In genomic region chr9:100416299-100416698, GRCm38 (mm10) we compare ENCODE assay signal across 22 mouse cellular contexts.
A peak's percentile ranks its signal among the peaks of the same experiment; 100 is the strongest.
DNase-seq lines count a peak whose midpoint lies in the region; ATAC-seq and TF ChIP-seq lines count a peak whose summit lies in the region.
"Had no signal": no experiment of that assay in that cellular context is flagged by ENCODE, and none has a peak within 500 bp of the region (broad histone marks: within the 10 kb centered on the region; RNA-seq: fewer than 3 reads in every experiment).

No protein-coding gene starts in this region.

- WGBS in forebrain, embryonic 12.5 days, result 81% methylated on average over 6 of the region's 6 CpGs
- 80% methylated on average over 6 of the region's 6 CpGs for WGBS in forebrain, postnatal 0 days
- WGBS in kidney, embryonic 14.5 days, result 55% methylated on average over 6 of the region's 6 CpGs
- 79% methylated on average over 6 of the region's 6 CpGs for WGBS in midbrain, embryonic 10.5 days
- 74% methylated on average over 6 of the region's 6 CpGs for WGBS in midbrain, embryonic 16.5 days
- WGBS in forebrain, embryonic 15.5 days, result 76% methylated on average over 6 of the region's 6 CpGs

- TF ChIP-seq CTCF in forebrain, postnatal 0 days (IDR thresholded peaks at IDR 0.05; ENCODE audit: low read depth), result no peak

- peaks cover 33% of the 10 kb centered on the region for H3K4me1 ChIP-seq in forebrain, embryonic 12.5 days
- H3K4me1 ChIP-seq in forebrain, postnatal 0 days (ENCODE audit: insufficient read depth), result no peaks in the 10 kb centered on the region
- 0 out of 2 replicates have a peak, but pooled peaks cover 3% of the 10 kb centered on the region for H3K4me1 ChIP-seq in kidney, embryonic 14.5 days (ENCODE audit: control insufficient read depth, insufficient read depth, low read length)
- peaks cover 15% of the 10 kb centered on the region for H3K4me1 ChIP-seq in midbrain, embryonic 10.5 days
- peaks cover 2% of the 10 kb centered on the region; the same call in 1 of the 2 replicates for H3K4me1 ChIP-seq in midbrain, embryonic 16.5 days (ENCODE audit: control insufficient read depth, insufficient read depth, low read length)
- H3K4me1 ChIP-seq in forebrain, embryonic 15.5 days, result peaks cover 24% of the 10 kb centered on the region

- ATAC-seq in forebrain, embryonic 12.5 days (ENCODE audit: low FRiP score), result 0 out of 2 replicates have a peak, but pooled peaks have one; percentile 30
- ATAC-seq in forebrain, postnatal 0 days, result no peak
- peak; percentile 79 for ATAC-seq in kidney, embryonic 14.5 days (ENCODE audit: low FRiP score, low TSS enrichment)
- ATAC-seq in midbrain, embryonic 16.5 days, result no peak
- peak; percentile 44; the same call in 1 of the 2 replicates for ATAC-seq in forebrain, embryonic 15.5 days (replicated peaks)
- ATAC-seq: inflammation-experienced regulatory T-cells, adult 6 months; liver, postnatal 0 days had no signal

- no peaks in the 10 kb centered on the region for H3K9me3 ChIP-seq in forebrain, embryonic 12.5 days
- no peaks in the 10 kb centered on the region for H3K9me3 ChIP-seq in forebrain, postnatal 0 days (ENCODE audit: low read length)
- H3K9me3 ChIP-seq in kidney, embryonic 14.5 days (ENCODE audit: control insufficient read depth, low read length), result no peaks in the 10 kb centered on the region
- no peaks in the 10 kb centered on the region for H3K9me3 ChIP-seq in midbrain, embryonic 10.5 days (replicated peaks)
- no peaks in the 10 kb centered on the region for H3K9me3 ChIP-seq in midbrain, embryonic 16.5 days (replicated peaks; ENCODE audit: control insufficient read depth, low read length, poor library complexity, severe bottlenecking)
- no peaks in the 10 kb centered on the region for H3K9me3 ChIP-seq in forebrain, embryonic 15.5 days
- H3K9me3 ChIP-seq: limb, embryonic 12.5 days had no signal

- H3K4me3 ChIP-seq in forebrain, embryonic 12.5 days (replicated peaks), result no peak overlapping the region
- no peak overlapping the region for H3K4me3 ChIP-seq in forebrain, postnatal 0 days (ENCODE audit: low read depth, low read length)
- no peak overlapping the region for H3K4me3 ChIP-seq in kidney, embryonic 14.5 days (ENCODE audit: low read length)
- H3K4me3 ChIP-seq in midbrain, embryonic 10.5 days, result no peak overlapping the region
- H3K4me3 ChIP-seq in midbrain, embryonic 16.5 days (ENCODE audit: low read depth, low read length), result no peak overlapping the region
- no peak overlapping the region for H3K4me3 ChIP-seq in forebrain, embryonic 15.5 days
- H3K4me3 ChIP-seq: heart, adult 2 months; limb, embryonic 12.5 days had no signal

- no peak for DNase-seq in forebrain, postnatal 0 days
- no peak for DNase-seq in kidney, postnatal 25 days
- no peak for DNase-seq in midbrain, embryonic 10.5 days (ENCODE audit: low spot score)
- no peak for DNase-seq in B cell, adult 2 months
- DNase-seq: adrenal gland, postnatal 25 days; cerebellum, adult 8-10 months; cerebellum, postnatal 36 days; gastrocnemius, postnatal 25 days; heart, adult 2 months; kidney, adult 18-20 months; kidney, postnatal 36 days; liver, postnatal 0 days; thymus, adult 18-20 months; thymus, postnatal 36 days had no signal

- H3K9ac ChIP-seq in forebrain, embryonic 12.5 days, result no peak overlapping the region
- no peak overlapping the region for H3K9ac ChIP-seq in forebrain, postnatal 0 days
- no peak overlapping the region for H3K9ac ChIP-seq in kidney, embryonic 14.5 days (ENCODE audit: low read depth, low read length)
- H3K9ac ChIP-seq in midbrain, embryonic 16.5 days (ENCODE audit: low read depth, low read length), result no peak overlapping the region
- no peak overlapping the region for H3K9ac ChIP-seq in forebrain, embryonic 15.5 days (replicated peaks)
- H3K9ac ChIP-seq: limb, embryonic 12.5 days; liver, postnatal 0 days had no signal

- no peak overlapping the region for H3K4me2 ChIP-seq in forebrain, embryonic 12.5 days
- H3K4me2 ChIP-seq in forebrain, postnatal 0 days (ENCODE audit: low read depth), result no peak overlapping the region
- no peak overlapping the region for H3K4me2 ChIP-seq in kidney, embryonic 14.5 days (replicated peaks; ENCODE audit: low read depth, low read length)
- no peak overlapping the region for H3K4me2 ChIP-seq in midbrain, embryonic 16.5 days (ENCODE audit: low read length)
- H3K4me2 ChIP-seq in forebrain, embryonic 15.5 days (replicated peaks), result no peak overlapping the region
- H3K4me2 ChIP-seq: limb, embryonic 12.5 days; liver, embryonic 11.5 days had no signal

- peak overlapping the region; percentile 14; the same call in 1 of the 2 replicates for H3K27ac ChIP-seq in forebrain, embryonic 12.5 days
- no peak overlapping the region; the same call in 1 of the 2 replicates for H3K27ac ChIP-seq in forebrain, postnatal 0 days (ENCODE audit: low read depth, low read length)
- peak overlapping the region; percentile 14; the same call in 1 of the 2 replicates for H3K27ac ChIP-seq in kidney, embryonic 14.5 days (ENCODE audit: low read depth, low read length)
- H3K27ac ChIP-seq in midbrain, embryonic 10.5 days (replicated peaks), result peak overlapping the region; percentile 49; the same call in 1 of the 2 replicates
- no peak overlapping the region for H3K27ac ChIP-seq in midbrain, embryonic 16.5 days (ENCODE audit: low read length)
- no peak overlapping the region for H3K27ac ChIP-seq in forebrain, embryonic 15.5 days (replicated peaks)
- H3K27ac ChIP-seq: heart, adult 2 months; limb, embryonic 12.5 days; macrophage had no signal

- no peaks in the 10 kb centered on the region for H3K36me3 ChIP-seq in forebrain, embryonic 12.5 days (replicated peaks)
- no peaks in the 10 kb centered on the region for H3K36me3 ChIP-seq in forebrain, postnatal 0 days (ENCODE audit: insufficient read depth)
- H3K36me3 ChIP-seq in kidney, embryonic 14.5 days (ENCODE audit: control insufficient read depth, insufficient read depth, low read length), result no peaks in the 10 kb centered on the region
- no peaks in the 10 kb centered on the region for H3K36me3 ChIP-seq in midbrain, embryonic 10.5 days
- no peaks in the 10 kb centered on the region for H3K36me3 ChIP-seq in midbrain, embryonic 16.5 days (ENCODE audit: control insufficient read depth, insufficient read depth, low read length)
- H3K36me3 ChIP-seq in forebrain, embryonic 15.5 days, result no peaks in the 10 kb centered on the region
- H3K36me3 ChIP-seq: limb, embryonic 12.5 days had no signal

- no peaks in the 10 kb centered on the region for H3K27me3 ChIP-seq in forebrain, embryonic 12.5 days
- no peaks in the 10 kb centered on the region for H3K27me3 ChIP-seq in forebrain, postnatal 0 days (ENCODE audit: insufficient read depth, low read length)
- no peaks in the 10 kb centered on the region for H3K27me3 ChIP-seq in kidney, embryonic 14.5 days (ENCODE audit: control insufficient read depth, insufficient read depth, low read length)
- no peaks in the 10 kb centered on the region for H3K27me3 ChIP-seq in midbrain, embryonic 10.5 days (ENCODE audit: low read depth, poor library complexity, severe bottlenecking)
- H3K27me3 ChIP-seq in midbrain, embryonic 16.5 days (ENCODE audit: control insufficient read depth, insufficient read depth, low read depth, low read length), result no peaks in the 10 kb centered on the region
- H3K27me3 ChIP-seq in forebrain, embryonic 15.5 days, result no peaks in the 10 kb centered on the region
- H3K27me3 ChIP-seq: limb, embryonic 12.5 days had no signal

Comparison
In these comparisons a context has a peak if more than half of its experiments do, and no peak if none do; other contexts are left out.
1. ATAC-seq: peak in forebrain, embryonic 12.5 days (single experiment), kidney, embryonic 14.5 days (single experiment) and forebrain, embryonic 15.5 days (single experiment); none in forebrain, postnatal 0 days (single experiment) and midbrain, embryonic 16.5 days (single experiment).
2. H3K27ac ChIP-seq: peak in forebrain, embryonic 12.5 days (single experiment), kidney, embryonic 14.5 days (single experiment) and midbrain, embryonic 10.5 days (single experiment); none in forebrain, postnatal 0 days (single experiment), midbrain, embryonic 16.5 days (single experiment) and forebrain, embryonic 15.5 days (single experiment).